Mouse (Mus musculus): ENCODE results near the gene Prkce. TPM values are rescaled to one million over a fixed set of nuclear protein-coding genes. Genes with fewer than 3 reads are reported as not detected.

Gene Prkce
- polyA plus RNA-seq, 1 experiment from 2014 or later = 6.7 TPM

DNA sequence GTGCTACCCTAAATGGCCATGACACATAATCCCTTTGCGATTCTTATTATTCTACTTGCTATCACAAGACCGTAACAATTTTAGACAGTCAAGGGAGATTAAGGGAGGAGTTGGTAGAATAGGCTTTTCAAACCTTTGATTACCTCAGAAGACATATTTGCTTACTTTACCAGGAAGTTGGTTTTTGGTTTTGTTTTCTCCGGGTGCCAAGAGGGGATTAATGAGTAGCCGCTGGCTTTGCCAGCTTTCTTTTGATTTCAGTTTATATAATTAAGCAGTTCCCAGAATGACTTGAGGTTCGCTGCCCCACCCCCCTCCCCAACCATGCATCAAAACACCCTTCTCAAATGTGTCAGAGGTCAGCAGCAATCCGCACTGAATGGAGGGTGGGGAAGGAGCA is 384.4 kb downstream of the Prkce start:
- Histone ChIP-seq H3K9me3 (replicated peaks; ENCODE audit: control insufficient read depth, low read length) (no peaks in the 10 kb centered on the region), H3K4me2 (ENCODE audit: low read depth, low read length) (no peak overlapping the region), H3K27me3 (ENCODE audit: control insufficient read depth, insufficient read depth, low read length) (no peaks in the 10 kb centered on the region), H3K9ac (replicated peaks; ENCODE audit: low read length) (no peak overlapping the region), H3K27ac (replicated peaks; ENCODE audit: low read depth, low read length) (no peak overlapping the region), H3K4me1 (ENCODE audit: control insufficient read depth, insufficient read depth, low read length) (no peaks in the 10 kb centered on the region), H3K36me3 (replicated peaks; ENCODE audit: control insufficient read depth, insufficient read depth, low read depth, low read length) (no peaks in the 10 kb centered on the region), H3K4me3 (ENCODE audit: low read depth, low read length) (no peak overlapping the region)
- whole genome bisulfite sequencing = 83% methylated on average over 6 of the region's 6 CpGs
- ATAC-seq (replicated peaks; ENCODE audit: insufficient number of reproducible peaks, low FRiP score, low TSS enrichment, low read depth) (no peak), DNase-seq (ENCODE audit: low spot score) (no peak)

DNA sequence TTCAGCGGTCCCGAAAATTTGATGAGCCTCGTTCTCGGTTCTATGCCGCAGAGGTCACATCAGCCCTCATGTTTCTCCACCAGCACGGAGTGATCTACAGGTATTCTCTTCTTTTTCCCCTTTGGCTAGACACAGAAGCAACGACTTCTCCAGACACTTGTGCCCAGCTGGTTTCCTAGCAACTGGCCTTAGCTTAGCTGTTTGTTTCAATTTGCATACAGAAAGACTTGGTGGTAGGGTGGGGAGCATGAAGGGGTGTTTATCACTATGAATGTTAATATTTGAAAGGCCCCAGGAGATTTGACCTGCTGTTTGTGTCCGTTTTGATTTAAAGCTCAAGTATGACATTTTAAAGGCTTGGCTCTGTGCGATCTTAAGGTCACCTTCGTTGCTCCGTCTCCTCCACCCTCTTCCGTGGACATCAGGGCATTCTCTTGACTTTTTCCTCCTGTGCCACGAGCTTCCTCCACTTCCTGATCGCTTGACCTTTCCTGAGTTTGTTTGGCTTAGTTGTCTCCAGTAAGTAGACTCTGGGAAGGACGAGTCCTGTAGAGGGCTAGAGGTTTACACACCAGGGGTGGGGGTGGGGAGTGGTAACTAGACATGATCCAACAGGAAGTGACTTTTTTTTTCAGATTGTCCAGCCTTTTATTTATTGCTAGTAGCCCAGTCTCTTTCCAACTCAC is 391.8 kb downstream of the Prkce start:
- Histone ChIP-seq H3K36me3 (replicated peaks; ENCODE audit: control insufficient read depth, insufficient read depth, low read depth, low read length) (no peaks in the 10 kb centered on the region), H3K4me2 (ENCODE audit: low read depth, low read length) (no peak overlapping the region), H3K9me3 (replicated peaks; ENCODE audit: control insufficient read depth, low read length) (no peaks in the 10 kb centered on the region), H3K4me1 (ENCODE audit: control insufficient read depth, insufficient read depth, low read length) (no peaks in the 10 kb centered on the region; the same call in 1 of the 2 replicates), H3K27me3 (ENCODE audit: control insufficient read depth, insufficient read depth, low read length) (no peaks in the 10 kb centered on the region), H3K4me3 (ENCODE audit: low read depth, low read length) (no peak overlapping the region), H3K9ac (replicated peaks; ENCODE audit: low read length) (no peak overlapping the region), H3K27ac (replicated peaks; ENCODE audit: low read depth, low read length) (no peak overlapping the region)
- 66% methylated on average over 15 of the region's 15 CpGs for WGBS
- no peak for ATAC-seq (replicated peaks; ENCODE audit: insufficient number of reproducible peaks, low FRiP score, low TSS enrichment, low read depth)
- DNase-seq (ENCODE audit: low spot score) = no peak

DNA sequence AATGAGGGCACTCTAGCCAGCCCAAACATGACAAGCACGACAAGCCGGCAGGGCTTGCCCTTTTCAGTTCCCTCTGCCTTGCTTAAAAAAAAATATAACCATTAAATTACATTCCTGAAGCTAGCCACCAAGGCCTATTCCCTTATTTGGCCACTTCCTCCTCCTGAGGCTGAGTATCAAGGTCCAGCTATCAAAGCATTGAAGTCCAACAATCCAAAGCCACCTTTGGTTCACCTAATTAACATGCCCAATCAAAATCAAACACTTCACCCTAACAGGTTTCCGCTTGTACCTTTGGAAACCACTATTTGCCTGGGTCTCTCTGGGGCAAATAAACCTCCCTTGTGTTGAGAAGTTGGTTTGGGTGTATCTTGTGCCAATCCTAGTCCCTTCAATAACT is 392.9 kb downstream of the Prkce start:
- H3K36me3 ChIP-seq (replicated peaks; ENCODE audit: control insufficient read depth, insufficient read depth, low read depth, low read length) = no peaks in the 10 kb centered on the region
- H3K9ac ChIP-seq (replicated peaks; ENCODE audit: low read length) = no peak overlapping the region
- no peak for ATAC-seq (replicated peaks; ENCODE audit: insufficient number of reproducible peaks, low FRiP score, low TSS enrichment, low read depth)
- H3K9me3 ChIP-seq (replicated peaks; ENCODE audit: control insufficient read depth, low read length) = no peaks in the 10 kb centered on the region
- WGBS = 91% methylated on average over 3 of the region's 3 CpGs
- no peak overlapping the region for H3K4me3 ChIP-seq (ENCODE audit: low read depth, low read length)
- no peak overlapping the region for H3K27ac ChIP-seq (replicated peaks; ENCODE audit: low read depth, low read length)
- DNase-seq (ENCODE audit: low spot score) = no peak
- H3K27me3 ChIP-seq (ENCODE audit: control insufficient read depth, insufficient read depth, low read length) = no peaks in the 10 kb centered on the region
- H3K4me1 ChIP-seq (ENCODE audit: control insufficient read depth, insufficient read depth, low read length) = no peaks in the 10 kb centered on the region; the same call in 1 of the 2 replicates
- H3K4me2 ChIP-seq (ENCODE audit: low read depth, low read length) = no peak overlapping the region

DNA sequence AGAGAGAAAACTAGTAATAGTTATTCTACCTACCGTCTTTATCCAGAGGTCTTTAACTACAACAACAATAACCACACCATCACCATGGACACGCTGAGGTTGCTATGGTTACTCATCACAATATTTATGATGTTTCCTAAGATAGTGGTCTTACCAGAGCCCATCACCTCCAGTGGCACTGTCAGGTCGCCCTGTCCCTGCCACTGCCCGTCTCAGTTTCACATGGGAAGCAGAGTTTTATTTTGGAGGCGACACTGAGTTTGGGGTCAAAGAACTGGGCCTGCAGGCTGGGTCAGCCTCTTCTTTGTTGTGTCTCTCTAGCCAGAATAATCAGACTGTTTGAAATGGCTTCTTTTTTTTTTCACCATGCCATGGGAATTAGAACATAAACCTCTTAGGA is 402.9 kb downstream of the Prkce start:
- H3K27ac ChIP-seq (replicated peaks; ENCODE audit: low read depth, low read length) = no peak overlapping the region
- H3K9ac ChIP-seq (replicated peaks; ENCODE audit: low read length) = no peak overlapping the region
- H3K4me1 ChIP-seq (ENCODE audit: control insufficient read depth, insufficient read depth, low read length) = no peaks in the 10 kb centered on the region
- no peak overlapping the region for H3K4me2 ChIP-seq (ENCODE audit: low read depth, low read length)
- H3K4me3 ChIP-seq (ENCODE audit: low read depth, low read length) = no peak overlapping the region
- WGBS = 86% methylated on average over 5 of the region's 5 CpGs
- H3K9me3 ChIP-seq (replicated peaks; ENCODE audit: control insufficient read depth, low read length) = no peaks in the 10 kb centered on the region
- no peaks in the 10 kb centered on the region for H3K27me3 ChIP-seq (ENCODE audit: control insufficient read depth, insufficient read depth, low read length)
- H3K36me3 ChIP-seq (replicated peaks; ENCODE audit: control insufficient read depth, insufficient read depth, low read depth, low read length) = no peaks in the 10 kb centered on the region
- DNase-seq (ENCODE audit: low spot score) (no peak), ATAC-seq (replicated peaks; ENCODE audit: insufficient number of reproducible peaks, low FRiP score, low TSS enrichment, low read depth) (no peak)

DNA sequence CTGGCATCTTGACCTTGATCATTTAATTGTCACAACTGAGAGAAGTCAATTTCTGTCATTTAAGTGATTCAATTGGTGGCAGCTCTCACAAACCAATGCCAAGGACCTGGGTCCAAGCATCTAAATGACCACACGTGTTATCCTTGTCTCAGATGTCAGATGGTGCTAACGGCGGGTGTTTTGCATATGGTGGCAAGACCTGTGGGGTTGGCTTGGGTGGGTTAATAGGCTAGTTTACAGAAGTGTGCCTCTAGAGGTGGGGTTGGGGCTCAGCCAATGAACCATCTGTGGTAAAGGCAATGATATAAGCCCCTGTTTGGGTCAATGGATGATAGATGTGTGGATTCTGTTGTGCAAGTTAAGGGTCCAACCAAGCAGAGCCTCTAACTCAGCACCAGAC is 403.7 kb downstream of the Prkce start:
- Histone ChIP-seq H3K4me1 (ENCODE audit: control insufficient read depth, insufficient read depth, low read length) (no peaks in the 10 kb centered on the region), H3K4me3 (ENCODE audit: low read depth, low read length) (no peak overlapping the region), H3K27me3 (ENCODE audit: control insufficient read depth, insufficient read depth, low read length) (no peaks in the 10 kb centered on the region), H3K36me3 (replicated peaks; ENCODE audit: control insufficient read depth, insufficient read depth, low read depth, low read length) (no peaks in the 10 kb centered on the region), H3K4me2 (ENCODE audit: low read depth, low read length) (no peak overlapping the region), H3K27ac (replicated peaks; ENCODE audit: low read depth, low read length) (no peak overlapping the region), H3K9ac (replicated peaks; ENCODE audit: low read length) (no peak overlapping the region), H3K9me3 (replicated peaks; ENCODE audit: control insufficient read depth, low read length) (no peaks in the 10 kb centered on the region)
- DNase-seq (ENCODE audit: low spot score) (no peak), ATAC-seq (replicated peaks; ENCODE audit: insufficient number of reproducible peaks, low FRiP score, low TSS enrichment, low read depth) (no peak)
- 89% methylated on average over 3 of the region's 3 CpGs for WGBS

DNA sequence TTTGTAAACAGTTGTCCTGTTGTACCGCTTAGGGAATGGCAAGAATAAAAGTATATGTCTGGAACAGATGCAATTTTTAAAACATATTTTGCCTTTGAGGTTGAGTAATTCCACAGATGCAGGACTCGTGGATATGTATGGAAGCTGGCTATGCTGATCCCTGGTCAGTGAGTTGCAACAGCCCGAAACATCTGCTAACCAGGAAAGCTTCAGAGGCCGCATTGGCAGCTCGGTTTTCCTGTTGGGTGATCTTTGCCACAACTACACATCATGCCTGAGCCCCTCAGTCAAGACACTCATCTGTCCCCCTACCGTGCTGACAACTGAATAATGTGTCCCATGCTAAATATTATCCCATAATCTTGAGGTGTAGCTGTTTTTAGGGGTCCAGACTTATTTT is 404.6 kb downstream of the Prkce start:
- H3K9me3 ChIP-seq (replicated peaks; ENCODE audit: control insufficient read depth, low read length) = no peaks in the 10 kb centered on the region
- no peak overlapping the region for H3K9ac ChIP-seq (replicated peaks; ENCODE audit: low read length)
- H3K36me3 ChIP-seq (replicated peaks; ENCODE audit: control insufficient read depth, insufficient read depth, low read depth, low read length) = no peaks in the 10 kb centered on the region
- H3K27me3 ChIP-seq (ENCODE audit: control insufficient read depth, insufficient read depth, low read length) = no peaks in the 10 kb centered on the region
- ATAC-seq (replicated peaks; ENCODE audit: insufficient number of reproducible peaks, low FRiP score, low TSS enrichment, low read depth) = no peak
- H3K4me3 ChIP-seq (ENCODE audit: low read depth, low read length) = no peak overlapping the region
- no peak overlapping the region for H3K27ac ChIP-seq (replicated peaks; ENCODE audit: low read depth, low read length)
- no peak overlapping the region for H3K4me2 ChIP-seq (ENCODE audit: low read depth, low read length)
- DNase-seq (ENCODE audit: low spot score) = no peak
- WGBS = 77% methylated on average over 6 of the region's 6 CpGs
- H3K4me1 ChIP-seq (ENCODE audit: control insufficient read depth, insufficient read depth, low read length) = no peaks in the 10 kb centered on the region

DNA sequence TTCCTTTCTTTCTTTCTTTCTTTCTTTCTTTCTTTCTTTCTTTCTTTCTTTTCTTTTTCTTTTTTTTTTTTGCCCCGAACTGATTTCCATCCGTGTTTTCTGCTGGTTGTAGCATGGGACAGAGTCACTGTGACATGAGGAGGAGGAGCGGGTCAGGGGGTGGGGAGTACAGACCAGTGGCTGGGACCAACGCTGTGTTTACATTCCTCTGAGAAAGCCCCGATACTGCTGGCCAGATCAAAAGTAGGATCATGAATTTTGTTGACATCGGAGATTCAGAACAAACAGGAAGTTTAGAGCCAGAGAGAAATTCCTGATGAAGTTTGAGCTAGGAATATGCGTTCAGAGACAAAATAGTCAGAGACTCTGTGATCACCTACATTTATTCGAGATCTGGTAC is 405.0 kb downstream of the Prkce start:
- H3K4me1 ChIP-seq (ENCODE audit: control insufficient read depth, insufficient read depth, low read length) = no peaks in the 10 kb centered on the region
- H3K36me3 ChIP-seq (replicated peaks; ENCODE audit: control insufficient read depth, insufficient read depth, low read depth, low read length) = no peaks in the 10 kb centered on the region
- H3K4me2 ChIP-seq (ENCODE audit: low read depth, low read length) = no peak overlapping the region
- H3K9ac ChIP-seq (replicated peaks; ENCODE audit: low read length) = no peak overlapping the region
- H3K4me3 ChIP-seq (ENCODE audit: low read depth, low read length) = no peak overlapping the region
- WGBS = 71% methylated on average over 8 of the region's 8 CpGs
- H3K27me3 ChIP-seq (ENCODE audit: control insufficient read depth, insufficient read depth, low read length) = no peaks in the 10 kb centered on the region
- no peaks in the 10 kb centered on the region for H3K9me3 ChIP-seq (replicated peaks; ENCODE audit: control insufficient read depth, low read length)
- no peak overlapping the region for H3K27ac ChIP-seq (replicated peaks; ENCODE audit: low read depth, low read length)
- DNase-seq (ENCODE audit: low spot score) (no peak), ATAC-seq (replicated peaks; ENCODE audit: insufficient number of reproducible peaks, low FRiP score, low TSS enrichment, low read depth) (no peak)

DNA sequence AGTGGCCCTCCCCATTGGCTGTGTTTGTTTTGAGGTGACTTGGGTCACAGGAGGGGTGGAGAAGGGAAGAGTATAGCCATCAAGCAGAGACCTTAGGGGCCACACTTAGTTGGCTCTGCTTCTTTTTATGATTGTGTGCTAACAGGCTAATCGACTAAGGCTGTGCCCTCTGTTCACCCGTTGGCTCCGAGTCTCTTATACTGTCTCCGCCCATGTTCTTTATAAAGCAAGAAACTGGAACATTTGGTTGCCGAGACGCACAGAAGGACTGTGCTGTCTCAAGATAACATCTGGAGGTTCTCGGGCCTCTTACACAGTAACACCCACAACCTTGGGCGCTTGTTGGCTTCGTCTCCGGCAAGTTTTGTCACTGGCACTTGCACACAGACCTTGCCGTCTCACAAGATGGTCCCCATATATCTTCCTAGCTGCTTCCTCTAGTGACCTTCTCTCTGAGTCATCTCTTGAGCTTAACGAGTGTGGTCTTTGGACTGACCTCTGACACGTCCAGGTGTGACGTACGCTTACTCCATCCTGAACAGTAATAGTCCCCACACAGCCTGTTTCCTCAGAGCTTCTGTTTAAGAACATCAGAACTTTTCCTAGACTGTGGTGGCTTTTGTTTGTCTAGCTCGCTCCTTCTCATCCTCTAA is 406.1 kb downstream of the Prkce start:
- Histone ChIP-seq H3K4me1 (ENCODE audit: control insufficient read depth, insufficient read depth, low read length) (no peaks in the 10 kb centered on the region), H3K9ac (replicated peaks; ENCODE audit: low read length) (no peak overlapping the region), H3K36me3 (replicated peaks; ENCODE audit: control insufficient read depth, insufficient read depth, low read depth, low read length) (no peaks in the 10 kb centered on the region), H3K9me3 (replicated peaks; ENCODE audit: control insufficient read depth, low read length) (no peaks in the 10 kb centered on the region), H3K27me3 (ENCODE audit: control insufficient read depth, insufficient read depth, low read length) (no peaks in the 10 kb centered on the region), H3K4me3 (ENCODE audit: low read depth, low read length) (no peak overlapping the region), H3K4me2 (ENCODE audit: low read depth, low read length) (no peak overlapping the region), H3K27ac (replicated peaks; ENCODE audit: low read depth, low read length) (no peak overlapping the region)
- no peak for ATAC-seq (replicated peaks; ENCODE audit: insufficient number of reproducible peaks, low FRiP score, low TSS enrichment, low read depth)
- no peak for DNase-seq (ENCODE audit: low spot score)
- 87% methylated on average over 16 of the region's 16 CpGs for WGBS

Data from embryonic facial prominence, embryonic 11.5 days (tissue).